Mouse (Mus musculus): ENCODE data around the gene Gadl1. TPM values are rescaled to one million over a fixed set of nuclear protein-coding genes. Genes with fewer than 3 reads are reported as not detected.

The Gadl1 gene
- total and polyA plus RNA-seq, 2 experiments from 2014 or later: 1.1 to 2.6 TPM

DNA sequence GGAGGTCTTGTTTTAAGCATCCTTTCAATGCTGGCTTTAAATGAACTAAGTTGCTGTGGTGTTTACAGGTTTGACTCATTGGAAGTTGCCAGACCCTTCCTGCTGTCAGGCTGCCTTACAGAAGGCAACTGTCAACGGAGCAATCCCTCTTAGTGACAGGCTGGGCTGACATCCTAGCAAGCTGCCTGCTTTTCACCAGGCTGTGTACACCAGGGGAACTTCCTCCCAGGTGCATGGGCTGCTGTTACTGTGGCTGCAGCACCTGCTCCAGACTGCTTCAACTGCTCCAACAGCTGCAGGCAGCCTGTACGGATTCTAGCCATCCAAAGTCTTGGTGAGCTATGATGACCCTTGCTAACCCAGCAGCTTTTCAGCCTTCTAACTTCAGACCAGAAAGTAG lies 167.7 kb downstream of the Gadl1 start:
- H3K27me3 ChIP-seq (ENCODE audit: control insufficient read depth, insufficient read depth, low read length): no peaks in the 10 kb centered on the region
- H3K4me2 ChIP-seq (ENCODE audit: low read depth, low read length): no peak overlapping the region
- 65% methylated on average over 2 of the region's 2 CpGs for WGBS
- H3K9ac ChIP-seq (replicated peaks; ENCODE audit: low read depth, low read length): no peak overlapping the region
- H3K36me3 ChIP-seq (replicated peaks; ENCODE audit: control insufficient read depth, insufficient read depth, low read length): no peaks in the 10 kb centered on the region
- no peak for DNase-seq (ENCODE audit: low spot score)
- H3K27ac ChIP-seq (ENCODE audit: low read depth): no peak overlapping the region
- no peaks in the 10 kb centered on the region for H3K9me3 ChIP-seq (replicated peaks; ENCODE audit: control insufficient read depth, low read length)
- H3K4me1 ChIP-seq (ENCODE audit: control insufficient read depth, insufficient read depth): no peaks in the 10 kb centered on the region
- no peak overlapping the region for H3K4me3 ChIP-seq (ENCODE audit: low read depth, low read length)
- ATAC-seq (ENCODE audit: insufficient read depth, low read depth): no peak
- TF ChIP-seq EP300 (IDR thresholded peaks at IDR 0.05; ENCODE audit: low read depth): no peak
- TF ChIP-seq CTCF (IDR thresholded peaks at IDR 0.05; ENCODE audit: low read depth): no peak

GRCm38 (mm10) chr9:116077419-116077818 lies 168.2 kb downstream of the Gadl1 start:
- no peaks in the 10 kb centered on the region for H3K27me3 ChIP-seq (ENCODE audit: control insufficient read depth, insufficient read depth, low read length)
- H3K27ac ChIP-seq (ENCODE audit: low read depth): no peak overlapping the region
- H3K4me2 ChIP-seq (ENCODE audit: low read depth, low read length): no peak overlapping the region
- no peaks in the 10 kb centered on the region for H3K4me1 ChIP-seq (ENCODE audit: control insufficient read depth, insufficient read depth)
- ATAC-seq (ENCODE audit: insufficient read depth, low read depth) (no peak), DNase-seq (ENCODE audit: low spot score) (no peak)
- H3K9me3 ChIP-seq (replicated peaks; ENCODE audit: control insufficient read depth, low read length): no peaks in the 10 kb centered on the region
- TF ChIP-seq CTCF (IDR thresholded peaks at IDR 0.05; ENCODE audit: low read depth): no peak
- no peak for TF ChIP-seq EP300 (IDR thresholded peaks at IDR 0.05; ENCODE audit: low read depth)
- H3K36me3 ChIP-seq (replicated peaks; ENCODE audit: control insufficient read depth, insufficient read depth, low read length): no peaks in the 10 kb centered on the region
- no peak overlapping the region for H3K9ac ChIP-seq (replicated peaks; ENCODE audit: low read depth, low read length)
- no peak overlapping the region for H3K4me3 ChIP-seq (ENCODE audit: low read depth, low read length)
- WGBS: 74% methylated on average over 2 of the region's 2 CpGs

DNA sequence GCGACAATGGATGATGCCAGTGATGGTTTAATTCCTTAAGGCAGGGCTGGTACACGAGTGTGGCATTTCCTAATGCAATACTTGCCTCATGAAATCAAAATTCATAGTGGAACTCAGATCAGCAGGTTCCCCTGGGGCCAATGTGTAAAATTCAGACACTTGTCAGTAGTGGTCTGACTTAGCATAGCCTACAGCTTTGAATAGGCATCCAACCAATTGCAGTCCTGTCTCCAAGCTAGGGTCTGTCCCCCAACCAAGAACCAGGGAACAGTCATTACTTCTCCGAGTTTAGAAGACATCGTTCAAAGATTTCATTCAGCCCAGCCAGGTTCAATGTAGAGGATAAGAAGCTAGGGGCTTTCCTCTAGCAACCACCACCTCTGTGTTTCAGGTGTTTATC lies 172.5 kb downstream of the Gadl1 start:
- no peak overlapping the region for H3K4me3 ChIP-seq (ENCODE audit: low read depth, low read length)
- TF ChIP-seq EP300 (IDR thresholded peaks at IDR 0.05; ENCODE audit: low read depth): no peak
- no peak for TF ChIP-seq CTCF (IDR thresholded peaks at IDR 0.05; ENCODE audit: low read depth)
- no peak overlapping the region for H3K27ac ChIP-seq (ENCODE audit: low read depth)
- H3K4me1 ChIP-seq (ENCODE audit: control insufficient read depth, insufficient read depth): no peaks in the 10 kb centered on the region
- ATAC-seq (ENCODE audit: insufficient read depth, low read depth) (no peak), DNase-seq (ENCODE audit: low spot score) (no peak)
- H3K9me3 ChIP-seq (replicated peaks; ENCODE audit: control insufficient read depth, low read length): no peaks in the 10 kb centered on the region
- H3K9ac ChIP-seq (replicated peaks; ENCODE audit: low read depth, low read length): no peak overlapping the region
- no peaks in the 10 kb centered on the region for H3K36me3 ChIP-seq (replicated peaks; ENCODE audit: control insufficient read depth, insufficient read depth, low read length)
- 74% methylated on average over 4 of the region's 4 CpGs for WGBS
- H3K27me3 ChIP-seq (ENCODE audit: control insufficient read depth, insufficient read depth, low read length): no peaks in the 10 kb centered on the region
- H3K4me2 ChIP-seq (ENCODE audit: low read depth, low read length): no peak overlapping the region

- Histone ChIP-seq H3K9ac (replicated peaks; ENCODE audit: low read depth, low read length) (no peak overlapping the region), H3K4me3 (ENCODE audit: low read depth, low read length) (no peak overlapping the region), H3K27me3 (ENCODE audit: control insufficient read depth, insufficient read depth, low read length) (no peaks in the 10 kb centered on the region), H3K36me3 (replicated peaks; ENCODE audit: control insufficient read depth, insufficient read depth, low read length) (no peaks in the 10 kb centered on the region), H3K4me1 (ENCODE audit: control insufficient read depth, insufficient read depth) (no peaks in the 10 kb centered on the region), H3K9me3 (replicated peaks; ENCODE audit: control insufficient read depth, low read length) (no peaks in the 10 kb centered on the region), H3K27ac (ENCODE audit: low read depth) (no peak overlapping the region), H3K4me2 (ENCODE audit: low read depth, low read length) (no peak overlapping the region)
- ATAC-seq (ENCODE audit: insufficient read depth, low read depth) (no peak), DNase-seq (ENCODE audit: low spot score) (no peak)
- TF ChIP-seq CTCF (IDR thresholded peaks at IDR 0.05; ENCODE audit: low read depth) (no peak), EP300 (IDR thresholded peaks at IDR 0.05; ENCODE audit: low read depth) (no peak)
- WGBS: 77% methylated on average over 5 of the region's 5 CpGs
These were observed 174.0 kb downstream of the Gadl1 start for GRCm38 (mm10) chr9:116083300-116083699.

DNA sequence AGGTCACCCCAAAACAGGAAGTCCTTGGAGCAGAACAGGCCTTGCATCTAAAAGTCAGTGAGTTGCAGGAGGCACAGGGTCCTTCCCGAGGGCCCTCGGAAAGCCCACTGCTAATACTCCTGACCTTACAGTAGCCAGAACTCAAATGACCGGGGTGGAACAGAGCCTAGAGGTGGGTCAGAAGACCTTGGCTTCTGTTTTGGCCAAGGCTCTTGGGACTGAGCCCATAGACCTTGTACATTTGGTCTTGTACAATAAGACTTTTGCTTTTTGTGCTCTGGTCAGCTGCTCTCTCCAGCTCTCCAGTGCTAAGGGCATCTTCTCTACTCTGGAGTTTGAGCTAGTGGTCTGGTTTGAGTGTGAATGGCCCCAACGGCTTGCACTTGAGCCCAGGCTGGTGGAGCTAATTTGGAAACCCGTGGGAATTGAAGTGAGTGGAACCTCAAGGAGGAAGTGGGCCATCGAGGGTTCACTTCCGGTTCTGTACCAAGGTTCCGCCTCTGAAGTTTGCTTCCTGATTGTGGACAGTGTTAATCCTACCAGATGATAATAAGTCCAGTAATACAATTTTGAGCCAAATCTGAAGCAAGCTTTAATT lies 174.6 kb downstream of the Gadl1 start:
- H3K9me3 ChIP-seq (replicated peaks; ENCODE audit: control insufficient read depth, low read length): no peaks in the 10 kb centered on the region
- no peaks in the 10 kb centered on the region for H3K36me3 ChIP-seq (replicated peaks; ENCODE audit: control insufficient read depth, insufficient read depth, low read length)
- no peak overlapping the region for H3K27ac ChIP-seq (ENCODE audit: low read depth)
- ATAC-seq (ENCODE audit: insufficient read depth, low read depth): no peak
- no peak overlapping the region for H3K4me3 ChIP-seq (ENCODE audit: low read depth, low read length)
- H3K4me1 ChIP-seq (ENCODE audit: control insufficient read depth, insufficient read depth): no peaks in the 10 kb centered on the region
- no peak overlapping the region for H3K9ac ChIP-seq (replicated peaks; ENCODE audit: low read depth, low read length)
- no peak for TF ChIP-seq CTCF (IDR thresholded peaks at IDR 0.05; ENCODE audit: low read depth)
- no peak for TF ChIP-seq EP300 (IDR thresholded peaks at IDR 0.05; ENCODE audit: low read depth)
- no peaks in the 10 kb centered on the region for H3K27me3 ChIP-seq (ENCODE audit: control insufficient read depth, insufficient read depth, low read length)
- DNase-seq (ENCODE audit: low spot score): no peak
- 71% methylated on average over 8 of the region's 8 CpGs for WGBS
- H3K4me2 ChIP-seq (ENCODE audit: low read depth, low read length): no peak overlapping the region

DNA sequence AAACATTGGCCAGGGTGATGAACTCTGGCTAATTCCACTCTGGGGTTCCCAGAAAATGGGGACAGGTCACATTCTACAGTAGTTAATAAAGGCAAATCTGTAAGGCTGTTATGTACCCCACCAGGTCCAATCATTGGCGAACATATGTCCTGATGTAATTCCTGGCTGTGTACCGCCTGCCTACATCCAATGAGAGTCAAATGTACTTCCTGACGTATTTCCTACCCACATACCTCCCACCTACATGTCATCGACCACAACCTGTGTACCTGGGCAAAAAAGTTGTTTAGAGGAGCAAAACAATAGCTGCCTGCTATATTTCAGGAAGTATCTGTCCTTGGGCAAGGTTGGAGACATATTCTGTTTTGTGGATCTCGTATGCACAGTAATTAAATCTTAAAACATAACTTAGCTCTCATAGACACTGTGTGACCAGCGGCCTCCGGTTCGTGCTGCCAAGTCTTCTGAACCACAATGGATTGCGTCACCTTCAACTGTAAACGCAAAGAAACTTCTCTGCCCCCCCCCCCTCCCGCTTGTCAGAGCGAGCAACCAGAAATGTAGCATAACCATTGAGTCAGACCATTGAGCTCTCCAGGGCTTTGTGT lies 175.2 kb downstream of the Gadl1 start:
- Histone ChIP-seq H3K9ac (replicated peaks; ENCODE audit: low read depth, low read length) (no peak overlapping the region), H3K4me3 (ENCODE audit: low read depth, low read length) (no peak overlapping the region), H3K27ac (ENCODE audit: low read depth) (no peak overlapping the region), H3K4me1 (ENCODE audit: control insufficient read depth, insufficient read depth) (no peaks in the 10 kb centered on the region), H3K9me3 (replicated peaks; ENCODE audit: control insufficient read depth, low read length) (no peaks in the 10 kb centered on the region), H3K36me3 (replicated peaks; ENCODE audit: control insufficient read depth, insufficient read depth, low read length) (peaks cover under 1% of the 10 kb centered on the region; the same call in 1 of the 2 replicates), H3K4me2 (ENCODE audit: low read depth, low read length) (no peak overlapping the region), H3K27me3 (ENCODE audit: control insufficient read depth, insufficient read depth, low read length) (no peaks in the 10 kb centered on the region)
- TF ChIP-seq EP300 (IDR thresholded peaks at IDR 0.05; ENCODE audit: low read depth) (no peak), CTCF (IDR thresholded peaks at IDR 0.05; ENCODE audit: low read depth) (no peak)
- ATAC-seq (ENCODE audit: insufficient read depth, low read depth) (no peak), DNase-seq (ENCODE audit: low spot score) (no peak)
- WGBS: 88% methylated on average over 12 of the region's 12 CpGs

All from heart, postnatal 0 days (tissue).